Mouse (Mus musculus) gastrocnemius, postnatal 10 days (tissue): ENCODE measurements around the gene Nob1. TPM values are rescaled to one million over a fixed set of nuclear protein-coding genes. Genes with fewer than 3 reads are reported as not detected.

Source experiments
- DNase-seq: peaks from one replicate; pipeline ENCODE4 v3.0.0; 2021; ENCODE audit warnings: mixed read lengths
- total RNA-seq, 2 experiments: library from RNA; stranded (reverse); gene quantifications; 2 replicates each; pipeline ENCODE4 v1.2.3; 2021

Nob1 gene
- total RNA-seq, 2 experiments from 2014 or later: 21.2 to 22.5 TPM

DNA sequence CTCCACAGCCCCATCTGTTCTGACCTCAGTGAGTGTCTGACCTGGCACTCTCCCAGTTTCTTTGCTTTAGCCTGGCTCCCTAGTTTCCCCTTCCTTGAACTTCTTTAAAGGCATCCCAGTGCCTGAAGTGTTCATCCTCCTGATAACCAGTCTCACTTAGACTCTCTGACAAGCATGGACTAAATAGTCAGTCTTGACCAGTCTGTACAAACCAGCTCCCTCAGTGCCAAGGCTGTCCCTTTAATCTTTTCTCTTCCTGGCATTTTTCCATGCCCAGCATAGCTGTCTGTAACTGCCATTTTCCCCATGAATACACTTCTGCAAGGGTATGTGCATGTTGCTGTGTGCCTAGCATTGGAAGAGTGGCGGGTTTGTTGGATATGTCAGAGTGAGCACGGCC, 39.8 kb downstream of the Nob1 start:
- DNase-seq: no peak

DNA sequence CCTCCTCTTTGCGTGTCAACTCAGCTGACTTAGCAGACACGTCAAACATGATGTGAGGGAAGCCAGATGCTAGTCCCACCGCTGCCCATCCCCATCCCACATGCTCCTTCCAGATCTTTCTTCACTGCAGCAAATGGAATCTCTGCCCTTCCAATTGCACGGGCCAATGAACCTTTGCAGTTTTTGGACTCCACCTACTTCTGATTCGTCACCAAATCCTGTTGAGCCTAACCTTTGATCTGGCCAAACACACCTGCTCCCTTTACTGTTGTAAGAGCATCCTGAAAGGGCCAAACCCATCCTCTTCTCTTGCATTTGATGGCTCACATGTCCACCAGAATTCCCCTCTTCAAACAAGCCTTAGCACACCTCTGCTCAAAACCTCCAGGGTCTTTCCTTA, 40.2 kb downstream of the Nob1 start:
- DNase-seq: no peak

DNA sequence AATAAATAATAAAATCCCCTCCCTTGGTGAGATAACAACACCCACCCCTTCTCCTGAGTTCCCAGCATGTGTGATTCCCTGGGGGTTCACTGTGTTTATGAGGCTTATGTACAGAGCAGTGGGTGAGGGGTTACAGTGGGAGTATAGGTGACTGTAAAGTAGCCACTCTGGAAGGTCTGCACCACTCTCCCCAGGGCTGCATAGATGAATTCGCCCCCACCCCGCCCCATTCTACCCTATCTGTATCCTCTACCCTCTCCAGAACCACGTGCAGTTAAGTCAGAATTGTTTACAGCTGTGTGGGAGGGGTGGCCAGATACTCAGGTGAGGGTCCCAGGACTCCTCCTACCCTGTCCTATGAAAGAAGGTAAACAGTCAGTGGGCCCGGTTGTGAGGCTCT, 42.0 kb downstream of the Nob1 start:
- no peak for DNase-seq

DNA sequence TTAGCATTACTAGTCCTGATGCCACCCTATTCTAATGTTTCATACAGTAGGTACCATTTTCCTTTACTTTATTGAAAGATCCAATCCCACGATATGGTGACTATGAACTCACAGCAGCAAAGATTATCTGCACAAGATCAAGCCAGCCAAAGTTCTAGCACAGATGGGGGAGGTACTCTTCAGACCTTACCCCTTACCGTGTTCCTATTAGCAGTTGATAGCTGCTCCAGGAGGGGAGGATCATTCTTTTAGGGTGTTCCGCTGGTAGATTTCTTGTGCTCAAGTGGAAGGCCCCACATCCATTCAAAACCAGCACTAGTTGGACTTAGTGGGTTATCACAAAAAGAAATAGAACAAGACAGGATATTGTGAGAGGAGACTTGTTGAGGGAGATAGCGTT, 43.2 kb downstream of the Nob1 start:
- DNase-seq: no peak

DNA sequence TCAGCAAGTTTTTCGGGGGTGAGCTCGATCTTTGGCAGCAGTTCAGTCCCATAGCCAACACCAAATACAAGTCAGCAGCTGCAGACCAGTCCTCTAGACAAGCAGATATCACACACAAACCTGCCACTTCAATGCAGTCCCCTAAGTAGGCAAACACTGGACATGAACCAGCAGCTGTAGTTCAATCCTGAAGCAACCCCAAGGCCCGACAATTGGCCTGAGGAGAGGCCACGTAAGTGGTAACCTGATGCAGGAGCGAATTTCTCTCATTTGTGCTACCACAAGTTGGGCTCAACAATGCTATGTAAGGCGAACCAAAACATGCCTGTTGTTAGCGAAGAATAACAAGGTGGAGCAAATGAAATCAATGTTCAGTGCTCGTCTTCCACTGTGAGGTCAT, 44.1 kb downstream of the Nob1 start:
- no peak for DNase-seq

DNA sequence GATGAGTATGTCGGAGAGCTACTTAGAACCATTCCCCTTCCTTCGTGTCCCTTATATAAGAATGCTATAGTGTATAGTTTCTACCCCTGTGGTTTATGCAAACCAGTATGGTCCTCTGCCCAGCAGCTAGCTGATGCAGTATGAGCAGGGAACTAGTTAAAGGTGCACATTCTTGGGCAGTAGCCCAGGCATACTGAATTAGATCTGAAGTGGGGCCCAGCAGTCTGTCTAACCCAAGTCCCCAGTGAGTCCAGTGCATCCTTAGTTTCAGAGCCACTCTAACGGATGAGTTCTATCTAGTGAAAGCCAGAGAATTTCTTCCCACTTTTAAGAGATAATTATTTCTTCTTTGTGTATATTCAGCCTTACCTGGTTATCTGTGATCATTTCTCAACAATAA, 47.5 kb downstream of the Nob1 start:
- no peak for DNase-seq

DNA sequence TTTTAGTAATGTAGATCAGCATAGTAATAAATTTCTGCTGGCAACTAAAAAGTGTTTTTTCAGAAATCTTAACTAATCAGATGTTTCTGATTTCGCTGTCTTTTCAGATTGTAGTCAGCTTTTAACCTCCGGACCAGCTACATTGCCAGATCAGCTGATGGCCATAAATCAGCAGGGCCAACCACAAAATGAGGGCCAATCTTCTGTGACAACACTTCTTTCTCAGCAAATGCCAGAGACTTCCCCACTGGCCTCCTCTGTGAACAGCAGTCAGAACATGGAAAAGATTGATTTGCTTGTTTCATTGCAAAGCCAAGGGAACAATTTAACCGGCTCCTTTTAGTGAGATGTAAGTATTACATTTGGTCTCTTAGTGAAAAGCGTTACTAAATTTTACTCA, 54.5 kb downstream of the Nob1 start:
- no peak for DNase-seq

Other genes with a start within 250 kb of the Nob1 start
- gene Nfat5, start 131.6 kb downstream of the Nob1 start, total RNA-seq: 10 to 100 TPM; 23.2 to 32.7 TPM
- gene Nqo1, start 21.8 kb downstream of the Nob1 start, total RNA-seq: 1 to 10 TPM; 2.9 to 3.4 TPM
- 10 to 100 TPM; 15.2 to 23.4 TPM for gene Wwp2, start 11.3 kb upstream of the Nob1 start, total RNA-seq
- gene Psmd7, start 163.4 kb upstream of the Nob1 start, total RNA-seq: 100 to 1,000 TPM; 125 to 128 TPM